11 mouse cellular contexts compared by ENCODE assay signal in the genomic region with DNA sequence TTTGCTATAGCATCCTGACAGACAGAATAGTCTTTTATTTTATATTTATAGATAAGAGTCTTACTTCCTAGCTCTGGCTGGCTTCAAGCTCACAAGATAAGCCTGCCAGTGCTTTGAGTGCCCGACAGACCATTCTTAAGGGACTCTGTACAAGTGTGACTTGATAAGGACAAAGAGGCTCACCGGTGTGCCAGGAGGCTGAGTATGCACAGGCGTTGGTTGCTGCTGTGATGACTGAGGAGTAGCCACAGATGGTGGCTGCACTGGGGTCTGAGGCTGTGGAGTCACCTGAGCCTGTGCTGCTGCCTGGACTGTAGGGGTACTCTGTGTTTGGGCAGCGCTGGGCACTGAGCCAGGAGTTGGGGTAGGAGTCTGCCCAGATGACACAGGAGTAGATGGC. TPM values are rescaled to one million over a fixed set of nuclear protein-coding genes. Genes with fewer than 3 reads are reported as not detected.
A peak's percentile ranks its signal among the peaks of the same experiment; 100 is the strongest.
DNase-seq lines count a peak whose midpoint lies in the region; ATAC-seq and TF ChIP-seq lines count a peak whose summit lies in the region.
"Had no signal": no experiment of that assay in that cellular context is flagged by ENCODE, and none has a peak within 500 bp of the region (broad histone marks: within the 10 kb centered on the region; RNA-seq: fewer than 3 reads in every experiment).

No protein-coding gene starts in this region.

- H3K4me2 ChIP-seq in hindbrain, embryonic 16.5 days (ENCODE audit: low read length), result no peak overlapping the region
- no peak overlapping the region for H3K4me2 ChIP-seq in liver, embryonic 11.5 days

- H3K9ac ChIP-seq in hindbrain, embryonic 16.5 days (ENCODE audit: low read depth, low read length), result no peak overlapping the region
- no peak overlapping the region for H3K9ac ChIP-seq in liver, embryonic 11.5 days (ENCODE audit: low read depth, low read length)

- 0 out of 2 replicates have a peak, but pooled peaks have one; percentile 30 for ATAC-seq in hindbrain, embryonic 16.5 days
- peak; percentile 62; the same call in 1 of the 2 replicates for ATAC-seq in liver, embryonic 11.5 days (replicated peaks; ENCODE audit: low FRiP score)

- no peak for TF ChIP-seq POLR2A in cerebellum, adult 2 months (IDR thresholded peaks at IDR 0.05; ENCODE audit: borderline replicate concordance, insufficient read depth, low read length)

- H3K4me1 ChIP-seq in cerebellum, adult 2 months (ENCODE audit: control insufficient read depth, insufficient read depth, low read length), result no peaks in the 10 kb centered on the region
- no peaks in the 10 kb centered on the region for H3K4me1 ChIP-seq in hindbrain, embryonic 16.5 days (ENCODE audit: control insufficient read depth, insufficient read depth, low read depth, low read length)
- no peaks in the 10 kb centered on the region for H3K4me1 ChIP-seq in hindbrain, embryonic 10.5 days (replicated peaks)
- 0 out of 2 replicates have a peak, but pooled peaks cover 5% of the 10 kb centered on the region for H3K4me1 ChIP-seq in liver, embryonic 11.5 days (replicated peaks; ENCODE audit: control insufficient read depth, insufficient read depth, low read length)

- 76% methylated on average over 4 of the region's 4 CpGs for WGBS in cerebellum, adult 2 months
- 93% methylated on average over 4 of the region's 4 CpGs for WGBS in hindbrain, embryonic 16.5 days
- WGBS in hindbrain, embryonic 10.5 days, result 96% methylated on average over 4 of the region's 4 CpGs
- WGBS in liver, embryonic 11.5 days, result 66% methylated on average over 4 of the region's 4 CpGs

- peaks cover 42% of the 10 kb centered on the region for H3K36me3 ChIP-seq in hindbrain, embryonic 16.5 days (ENCODE audit: control insufficient read depth, insufficient read depth, low read length)
- H3K36me3 ChIP-seq in hindbrain, embryonic 10.5 days, result peaks cover 100% of the 10 kb centered on the region
- H3K36me3 ChIP-seq in liver, embryonic 11.5 days (ENCODE audit: control insufficient read depth, insufficient read depth, low read length), result peaks cover 37% of the 10 kb centered on the region; the same call in 1 of the 2 replicates

- peak; percentile 9 to 23 for DNase-seq in cerebellum, adult 2 months
- DNase-seq in cerebellum, adult 8-10 months, result no peak
- DNase-seq in hindbrain, embryonic 10.5 days (ENCODE audit: low spot score), result no peak
- peak; percentile 48 for DNase-seq in MN1 (ENCODE audit: low spot score)
- DNase-seq in liver, embryonic 11.5 days (ENCODE audit: low spot score), result no peak
- DNase-seq in frontal cortex, adult 2 months (ENCODE audit: extremely low spot score in 1 of 2, low spot score in 1 of 2), result no peak
- no peak for DNase-seq in kidney, adult 9 months
- DNase-seq: adrenal gland, postnatal 14 days; kidney, postnatal 36 days had no signal

- TF ChIP-seq CTCF in cerebellum, adult 2 months (IDR thresholded peaks at IDR 0.05; ENCODE audit: borderline replicate concordance, insufficient read depth, low read depth, low read length), result no peak

- no peak overlapping the region for H3K27ac ChIP-seq in cerebellum, adult 2 months (ENCODE audit: insufficient read depth, low read length)
- H3K27ac ChIP-seq in hindbrain, embryonic 16.5 days (ENCODE audit: low read depth, low read length), result no peak overlapping the region
- no peak overlapping the region for H3K27ac ChIP-seq in hindbrain, embryonic 10.5 days
- H3K27ac ChIP-seq in liver, embryonic 11.5 days (ENCODE audit: low read depth, low read length), result no peak overlapping the region
- H3K27ac ChIP-seq: macrophage had no signal

- H3K9me3 ChIP-seq in hindbrain, embryonic 16.5 days (ENCODE audit: control insufficient read depth, low read length), result no peaks in the 10 kb centered on the region
- H3K9me3 ChIP-seq in hindbrain, embryonic 10.5 days, result no peaks in the 10 kb centered on the region
- H3K9me3 ChIP-seq in liver, embryonic 11.5 days (ENCODE audit: control insufficient read depth, low read length), result no peaks in the 10 kb centered on the region

- no peaks in the 10 kb centered on the region for H3K27me3 ChIP-seq in cerebellum, adult 2 months (ENCODE audit: control insufficient read depth, insufficient read depth, low read length)
- H3K27me3 ChIP-seq in hindbrain, embryonic 16.5 days (replicated peaks; ENCODE audit: control insufficient read depth, insufficient read depth, low read length), result no peaks in the 10 kb centered on the region
- H3K27me3 ChIP-seq in hindbrain, embryonic 10.5 days (ENCODE audit: insufficient read depth, poor library complexity, severe bottlenecking), result no peaks in the 10 kb centered on the region
- no peaks in the 10 kb centered on the region for H3K27me3 ChIP-seq in liver, embryonic 11.5 days (replicated peaks; ENCODE audit: control insufficient read depth, insufficient read depth, low read length)

- no peak overlapping the region for H3K4me3 ChIP-seq in cerebellum, adult 2 months (replicated peaks; ENCODE audit: insufficient read depth, low read depth, low read length)
- H3K4me3 ChIP-seq in hindbrain, embryonic 16.5 days (ENCODE audit: low read length), result no peak overlapping the region
- no peak overlapping the region for H3K4me3 ChIP-seq in hindbrain, embryonic 10.5 days
- H3K4me3 ChIP-seq in liver, embryonic 11.5 days (ENCODE audit: low read depth, low read length), result no peak overlapping the region

RNA-seq across cellular contexts. Expression of a gene that starts 39.4 kb away (rescaled TPM):
- 94.5 and 104 TPM in 2 replicates for polyA plus RNA-seq in cerebellum, adult 2 months (2012; rRNA removed)
- 54.4 and 59.1 TPM in 2 replicates for polyA plus RNA-seq in hindbrain, embryonic 16.5 days (2015; fragmentation: Nextera tagmentation; extraction: Ambion mirVana)
- 83.9 and 90.0 TPM in 2 replicates for polyA plus RNA-seq in hindbrain, embryonic 10.5 days (2016; fragmentation: Nextera tagmentation; extraction: Ambion mirVana)
- 147 and 157 TPM in 2 replicates for polyA plus RNA-seq in liver, embryonic 11.5 days (2014; fragmentation: Nextera tagmentation; extraction: Ambion mirVana)
- 73.3 and 76.6 TPM in 2 replicates for polyA plus RNA-seq in frontal cortex, adult 2 months (2012; rRNA removed)

Comparison
In these comparisons a context has a peak if more than half of its experiments do, and no peak if none do; other contexts are left out.
1. DNase-seq: peak in cerebellum, adult 2 months (2 of 2) and MN1 (single experiment); none in cerebellum, adult 8-10 months (single experiment), hindbrain, embryonic 10.5 days (single experiment), liver, embryonic 11.5 days (single experiment), frontal cortex, adult 2 months (0 of 2) and kidney, adult 9 months (single experiment).